In genomic region chr3:69205266-69206054, GRCm38 (mm10) we compare ENCODE assay signal across 9 mouse cellular contexts. TPM values are rescaled to one million over a fixed set of nuclear protein-coding genes. Genes with fewer than 3 reads are reported as not detected.
A peak's percentile ranks its signal among the peaks of the same experiment; 100 is the strongest.
DNase-seq lines count a peak whose midpoint lies in the region; ATAC-seq lines count a peak whose summit lies in the region.
"Had no signal": no experiment of that assay in that cellular context is flagged by ENCODE, and none has a peak within 500 bp of the region (broad histone marks: within the 10 kb centered on the region; RNA-seq: fewer than 3 reads in every experiment).

No protein-coding gene starts in this region.

- DNase-seq in kidney, adult 11 months = no peak
- DNase-seq in heart, adult 18-20 months = peak; percentile 39 to 52
- DNase-seq in liver, embryonic 13.5 days = peak; percentile 3
- DNase-seq in thymus, postnatal 0 days (ENCODE audit: low spot score) = peak; percentile 53
- DNase-seq in forebrain, embryonic 10.5 days (ENCODE audit: extremely low spot score, low spot score) = no peak
- DNase-seq in ovary, adult 18-20 months (ENCODE audit: low spot score) = no peak

- no peaks in the 10 kb centered on the region for H3K9me3 ChIP-seq in kidney, embryonic 15.5 days (replicated peaks)
- no peaks in the 10 kb centered on the region for H3K9me3 ChIP-seq in liver, embryonic 13.5 days (replicated peaks)
- no peaks in the 10 kb centered on the region for H3K9me3 ChIP-seq in forebrain, embryonic 10.5 days
- H3K9me3 ChIP-seq in intestine, embryonic 15.5 days = no peaks in the 10 kb centered on the region

- H3K4me2 ChIP-seq in kidney, embryonic 15.5 days = no peak overlapping the region
- peak overlapping the region; percentile 43 for H3K4me2 ChIP-seq in liver, embryonic 13.5 days
- H3K4me2 ChIP-seq in intestine, embryonic 15.5 days (replicated peaks) = no peak overlapping the region

- 36% methylated on average over 7 of the region's 7 CpGs for WGBS in kidney, embryonic 15.5 days
- WGBS in liver, embryonic 13.5 days (ENCODE audit: insufficient replicate concordance) = 14% methylated on average over 7 of the region's 7 CpGs
- 79% methylated on average over 7 of the region's 7 CpGs for WGBS in forebrain, embryonic 10.5 days
- 39% methylated on average over 7 of the region's 7 CpGs for WGBS in intestine, embryonic 15.5 days

- peaks cover 8% of the 10 kb centered on the region for H3K4me1 ChIP-seq in kidney, embryonic 15.5 days
- peaks cover 9% of the 10 kb centered on the region for H3K4me1 ChIP-seq in liver, embryonic 13.5 days (replicated peaks)
- no peaks in the 10 kb centered on the region for H3K4me1 ChIP-seq in forebrain, embryonic 10.5 days
- 0 out of 2 replicates have a peak, but pooled peaks cover 2% of the 10 kb centered on the region for H3K4me1 ChIP-seq in intestine, embryonic 15.5 days (replicated peaks)

- H3K27ac ChIP-seq in kidney, embryonic 15.5 days = no peak overlapping the region
- H3K27ac ChIP-seq in liver, embryonic 13.5 days = no peak overlapping the region; the same call in 1 of the 2 replicates
- H3K27ac ChIP-seq in forebrain, embryonic 10.5 days = no peak overlapping the region
- no peak overlapping the region for H3K27ac ChIP-seq in intestine, embryonic 15.5 days

- no peaks in the 10 kb centered on the region for H3K27me3 ChIP-seq in kidney, embryonic 15.5 days
- no peaks in the 10 kb centered on the region for H3K27me3 ChIP-seq in liver, embryonic 13.5 days
- H3K27me3 ChIP-seq in forebrain, embryonic 10.5 days (ENCODE audit: poor library complexity, severe bottlenecking) = no peaks in the 10 kb centered on the region
- no peaks in the 10 kb centered on the region for H3K27me3 ChIP-seq in intestine, embryonic 15.5 days (replicated peaks)

- H3K4me3 ChIP-seq in kidney, embryonic 15.5 days (replicated peaks) = no peak overlapping the region
- H3K4me3 ChIP-seq in liver, embryonic 13.5 days (replicated peaks) = 0 out of 2 replicates have a peak overlapping the region, but pooled peaks have one; percentile 11
- no peak overlapping the region for H3K4me3 ChIP-seq in forebrain, embryonic 10.5 days
- no peak overlapping the region for H3K4me3 ChIP-seq in intestine, embryonic 15.5 days (replicated peaks)

- no peak overlapping the region for H3K9ac ChIP-seq in kidney, embryonic 15.5 days
- no peak overlapping the region for H3K9ac ChIP-seq in liver, embryonic 13.5 days
- no peak overlapping the region for H3K9ac ChIP-seq in intestine, embryonic 15.5 days

- ATAC-seq in kidney, embryonic 15.5 days (replicated peaks; ENCODE audit: low FRiP score) = 0 out of 2 replicates have a peak, but pooled peaks have one; percentile 33
- ATAC-seq in liver, embryonic 13.5 days (ENCODE audit: low read depth) = peak; percentile 50
- ATAC-seq in intestine, embryonic 15.5 days = no peak

- H3K36me3 ChIP-seq in kidney, embryonic 15.5 days = no peaks in the 10 kb centered on the region
- no peaks in the 10 kb centered on the region for H3K36me3 ChIP-seq in liver, embryonic 13.5 days
- H3K36me3 ChIP-seq in forebrain, embryonic 10.5 days (replicated peaks) = no peaks in the 10 kb centered on the region
- H3K36me3 ChIP-seq in intestine, embryonic 15.5 days = no peaks in the 10 kb centered on the region

RNA-seq across cellular contexts. Expression of gene Arl14, which starts 16.8 kb away (rescaled TPM):
- polyA plus RNA-seq in kidney, embryonic 15.5 days (2015; fragmentation: Nextera tagmentation; extraction: Ambion mirVana) = 0.14 and 0.26 TPM in 2 replicates
- total RNA-seq in heart, adult 18-20 months (2021) = not detected
- polyA plus RNA-seq in liver, embryonic 13.5 days (2015; fragmentation: Nextera tagmentation; extraction: Ambion mirVana) = not detected in 2 replicates
- polyA plus RNA-seq in thymus, postnatal 0 days (2015; fragmentation: Nextera tagmentation; extraction: Ambion mirVana) = 0.12 TPM in 1 of 2 replicates, not detected in the other
- not detected in 2 replicates for polyA plus RNA-seq in forebrain, embryonic 10.5 days (2016; fragmentation: Nextera tagmentation; extraction: Ambion mirVana)
- polyA plus RNA-seq in intestine, embryonic 15.5 days (2015; fragmentation: Nextera tagmentation; extraction: Ambion mirVana) = 1.9 and 3.0 TPM in 2 replicates
- polyA plus RNA-seq: testis, adult 2 months had no signal

Comparison
In these comparisons a context has a peak if more than half of its experiments do, and no peak if none do; other contexts are left out.
1. DNase-seq: peak in heart, adult 18-20 months (2 of 2), liver, embryonic 13.5 days (single experiment) and thymus, postnatal 0 days (single experiment); none in kidney, adult 11 months (single experiment), forebrain, embryonic 10.5 days (single experiment) and ovary, adult 18-20 months (single experiment).